In genomic region chr14:106765884-106766467, GRCm38 (mm10) we compare ENCODE assay signal across 8 mouse cellular contexts.
A peak's percentile ranks its signal among the peaks of the same experiment; 100 is the strongest.
DNase-seq lines count a peak whose midpoint lies in the region; ATAC-seq and TF ChIP-seq lines count a peak whose summit lies in the region.
"Had no signal": no experiment of that assay in that cellular context is flagged by ENCODE, and none has a peak within 500 bp of the region (broad histone marks: within the 10 kb centered on the region; RNA-seq: fewer than 3 reads in every experiment).

No protein-coding gene starts in this region.

- H3K9ac ChIP-seq in liver, postnatal 0 days (replicated peaks) = no peak overlapping the region
- no peak overlapping the region for H3K9ac ChIP-seq in midbrain, embryonic 15.5 days

- WGBS in liver, postnatal 0 days (ENCODE audit: insufficient replicate concordance) = 66% methylated on average over 8 of the region's 8 CpGs
- 73% methylated on average over 8 of the region's 8 CpGs for WGBS in midbrain, embryonic 15.5 days

- no peaks in the 10 kb centered on the region for H3K36me3 ChIP-seq in liver, postnatal 0 days (replicated peaks; ENCODE audit: insufficient read depth, low read length)
- no peaks in the 10 kb centered on the region for H3K36me3 ChIP-seq in midbrain, embryonic 15.5 days (replicated peaks)

- ATAC-seq in liver, postnatal 0 days = no peak
- ATAC-seq in midbrain, embryonic 15.5 days (replicated peaks) = peak; percentile 50; the same call in 1 of the 2 replicates

- no peak overlapping the region for H3K4me3 ChIP-seq in gastrocnemius, adult 2 months
- no peak overlapping the region for H3K4me3 ChIP-seq in liver, postnatal 0 days (ENCODE audit: low read depth, low read length)
- H3K4me3 ChIP-seq in midbrain, embryonic 15.5 days = no peak overlapping the region

- DNase-seq in gastrocnemius, adult 2 months = no peak
- no peak for DNase-seq in gastrocnemius, postnatal 10 days
- DNase-seq in liver, postnatal 0 days = no peak
- DNase-seq in liver (no peak), R1 (ENCODE audit: low read depth, low spot score) (peak; percentile 4)
- DNase-seq in ovary, postnatal 14 days (ENCODE audit: low spot score) = no peak
- DNase-seq: right cerebral cortex, postnatal 4 days had no signal

- no peak for TF ChIP-seq EP300 in liver, postnatal 0 days (IDR thresholded peaks at IDR 0.05; ENCODE audit: low read depth)

- no peaks in the 10 kb centered on the region for H3K9me3 ChIP-seq in liver, postnatal 0 days (ENCODE audit: low read length)
- no peaks in the 10 kb centered on the region for H3K9me3 ChIP-seq in midbrain, embryonic 15.5 days

- H3K27me3 ChIP-seq in liver, postnatal 0 days (ENCODE audit: insufficient read depth, low read length) = no peaks in the 10 kb centered on the region
- H3K27me3 ChIP-seq in midbrain, embryonic 15.5 days (replicated peaks) = no peaks in the 10 kb centered on the region

- intact Hi-C loops in gastrocnemius, adult 2 months (cut with DNase I) = no loop called here

- peak; percentile 38 for TF ChIP-seq CTCF in gastrocnemius, adult 2 months (IDR thresholded peaks at IDR 0.05)
- peak; percentile 14; the same call in 1 of the 2 replicates for TF ChIP-seq CTCF in liver, postnatal 0 days (IDR thresholded peaks at IDR 0.05; ENCODE audit: low read depth)

- H3K4me1 ChIP-seq in liver, postnatal 0 days (ENCODE audit: insufficient read depth) = no peaks in the 10 kb centered on the region
- H3K4me1 ChIP-seq in midbrain, embryonic 15.5 days = no peaks in the 10 kb centered on the region

- H3K4me2 ChIP-seq in liver, postnatal 0 days (ENCODE audit: low read depth, low read length) = no peak overlapping the region
- H3K4me2 ChIP-seq in midbrain, embryonic 15.5 days = no peak overlapping the region

- no peak overlapping the region for H3K27ac ChIP-seq in gastrocnemius, adult 2 months
- no peak overlapping the region for H3K27ac ChIP-seq in liver, postnatal 0 days (ENCODE audit: low read depth)
- no peak overlapping the region for H3K27ac ChIP-seq in midbrain, embryonic 15.5 days
